Mouse (Mus musculus) bone marrow, adult 2 months (tissue): ENCODE measurements around the gene Dtx4. TPM values are rescaled to one million over a fixed set of nuclear protein-coding genes. Genes with fewer than 3 reads are reported as not detected.

ENCODE experiments used
- H3K27ac ChIP-seq: fragments of 200-500 bp; 2 replicates; pipeline ENCODE4 v1.5.1; 2012; ENCODE audit warnings: low read depth, mild to moderate bottlenecking, control low read depth, inconsistent platforms, low read length; ENCODE audit not compliant: control insufficient read depth, poor library complexity, insufficient read depth
- H3K4me1 ChIP-seq: fragments of 200-500 bp; 2 replicates; pipeline ENCODE4 v1.6.1; 2011; ENCODE audit warnings: low read length; ENCODE audit not compliant: control insufficient read depth, insufficient read depth
- H3K4me3 ChIP-seq: fragments of 200-500 bp; replicated peaks from 2 replicates; pipeline ENCODE3; 2011; ENCODE audit warnings: mild to moderate bottlenecking, low read depth, low read length, control low read depth; ENCODE audit not compliant: control insufficient read depth
- CTCF ChIP-seq: fragments of 200-500 bp; IDR thresholded peaks from 2 replicates; pipeline ENCODE4 v1.5.1; 2011; ENCODE audit warnings: low read length, control low read depth; ENCODE audit not compliant: control insufficient read depth, insufficient read depth
- POLR2A ChIP-seq: fragments of 200-500 bp; IDR thresholded peaks from 2 replicates; pipeline ENCODE4 v1.6.1; 2011; ENCODE audit warnings: low read depth, mild to moderate bottlenecking, control low read depth, low read length, borderline replicate concordance; ENCODE audit not compliant: control insufficient read depth
- WGBS: fragments of 180-500 bp; shearing (Covaris S2); methylation state at CpG from one replicate; pipeline ENCODE4 v1.1.7; 2018; 5-methylcytosine and 5-hydroxymethylcytosine counted together
- polyA plus RNA-seq: library from polyadenylated mRNA; stranded (reverse); fragments of >200 nt; gene quantifications from 2 replicates; pipeline ENCODE4 v1.2.4, GENCODE M21; 2011; ENCODE audit warnings: low replicate concordance; ENCODE audit not compliant: missing spikeins, insufficient read depth, insufficient read length

Dtx4 gene
- polyA plus RNA-seq, 1 experiment = 6.7 TPM

GRCm38 (mm10) chr19:12483782-12484181, 17.5 kb downstream of the Dtx4 start:
- no peak overlapping the region for H3K4me3 ChIP-seq
- TF ChIP-seq POLR2A (no peak), CTCF (no peak)
- no peak overlapping the region for H3K27ac ChIP-seq
- WGBS = 27% methylated on average over 4 of the region's 4 CpGs
- peaks cover 3% of the 10 kb centered on the region; the same call in 1 of the 2 replicates for H3K4me1 ChIP-seq

GRCm38 (mm10) chr19:12478369-12478768, 22.9 kb downstream of the Dtx4 start:
- H3K4me3 ChIP-seq = no peak overlapping the region
- peaks cover 11% of the 10 kb centered on the region for H3K4me1 ChIP-seq
- WGBS = 36% methylated on average over 6 of the region's 6 CpGs
- no peak overlapping the region for H3K27ac ChIP-seq
- TF ChIP-seq CTCF (no peak), POLR2A (no peak)

- peaks cover 12% of the 10 kb centered on the region for H3K4me1 ChIP-seq
- H3K4me3 ChIP-seq = no peak overlapping the region
- 10% methylated on average over 5 of the region's 5 CpGs for WGBS
- no peak overlapping the region for H3K27ac ChIP-seq
- TF ChIP-seq POLR2A (no peak), CTCF (no peak)
Observed at GRCm38 (mm10) chr19:12476721-12477270, 24.5 kb downstream of the Dtx4 start.

- Histone ChIP-seq H3K4me3 (no peak overlapping the region), H3K27ac (peak overlapping the region; percentile 16; the same call in 1 of the 2 replicates), H3K4me1 (peaks cover 12% of the 10 kb centered on the region)
- 28% methylated on average over 15 of the region's 15 CpGs for WGBS
- TF ChIP-seq POLR2A (0 out of 2 replicates have a peak, but pooled peaks have one; percentile 16), CTCF (no peak)
Observed at GRCm38 (mm10) chr19:12475380-12476250, 25.6 kb downstream of the Dtx4 start.

GRCm38 (mm10) chr19:12473951-12474350, 27.3 kb downstream of the Dtx4 start:
- TF ChIP-seq POLR2A = no peak
- TF ChIP-seq CTCF = no peak
- no peak overlapping the region for H3K4me3 ChIP-seq
- H3K27ac ChIP-seq = no peak overlapping the region
- peaks cover 10% of the 10 kb centered on the region for H3K4me1 ChIP-seq
- WGBS = 79% methylated on average over 4 of the region's 4 CpGs

- TF ChIP-seq POLR2A = no peak
- no peak for TF ChIP-seq CTCF
- no peak overlapping the region for H3K4me3 ChIP-seq
- no peak overlapping the region for H3K27ac ChIP-seq
- peaks cover 7% of the 10 kb centered on the region for H3K4me1 ChIP-seq
- 53% methylated on average over 4 of the region's 4 CpGs for WGBS
Observed at GRCm38 (mm10) chr19:12473201-12473641, 28.0 kb downstream of the Dtx4 start.

- 64% methylated on average over 5 of the region's 5 CpGs for WGBS
- TF ChIP-seq CTCF = no peak
- no peak for TF ChIP-seq POLR2A
- H3K4me1 ChIP-seq = peaks cover 5% of the 10 kb centered on the region
- H3K4me3 ChIP-seq = no peak overlapping the region
- no peak overlapping the region for H3K27ac ChIP-seq
Observed at GRCm38 (mm10) chr19:12472381-12472976, 28.8 kb downstream of the Dtx4 start.

GRCm38 (mm10) chr19:12471866-12472265, 29.4 kb downstream of the Dtx4 start:
- no peak overlapping the region for H3K4me3 ChIP-seq
- TF ChIP-seq CTCF (no peak), POLR2A (no peak)
- WGBS = 47% methylated on average over 3 of the region's 3 CpGs
- H3K27ac ChIP-seq = peak overlapping the region; percentile 5; the same call in 1 of the 2 replicates
- peaks cover 5% of the 10 kb centered on the region for H3K4me1 ChIP-seq
